Mouse (Mus musculus) liver, embryonic 14.5 days (tissue): ENCODE measurements around the gene Amt. TPM values are rescaled to one million over a fixed set of nuclear protein-coding genes. Genes with fewer than 3 reads are reported as not detected.

Experiments used
- ATAC-seq: fragments of 200-750 bp; cut with Nextera tagmentation; 2 replicates; pipeline ENCODE4 v1.8.0; 2017; ENCODE audit warnings: moderate number of reproducible peaks, mild to moderate bottlenecking, moderate library complexity; ENCODE audit not compliant: insufficient read depth
- DNase-seq, 3 experiments: peaks; one replicate each; pipeline ENCODE4 v3.0.0-alpha.2; 2012 to 2013; ENCODE audit warnings: low read depth in 3 of 3, low spot score in 3 of 3
- H3K27ac ChIP-seq: fragments of 300-500 bp; sonication (generic); 2 replicates; pipeline ENCODE4 v1.5.1; 2014; ENCODE audit warnings: moderate library complexity, mild to moderate bottlenecking, control low read depth, inconsistent platforms
- H3K27me3 ChIP-seq: fragments of 300-500 bp; sonication (generic); 2 replicates; pipeline ENCODE4 v1.6.1; 2014; ENCODE audit warnings: mild to moderate bottlenecking, low read length, moderate library complexity; ENCODE audit not compliant: control insufficient read depth, insufficient read depth
- H3K36me3 ChIP-seq: fragments of 300-500 bp; sonication (generic); replicated peaks from 2 replicates; pipeline ENCODE4 v1.6.1; 2014; ENCODE audit warnings: low read depth; ENCODE audit not compliant: control insufficient read depth, insufficient read depth
- H3K4me1 ChIP-seq, 2 experiments: fragments of 200-500 bp in 1 of 2; fragments of 300-500 bp in 1 of 2; sonication (generic) in 1 of 2; replicated peaks; 2 replicates each; pipeline ENCODE4 v1.6.1; 2012 to 2014; ENCODE audit warnings: antibody characterized with exemption in 1 of 2, inconsistent platforms in 1 of 2, low read length in 1 of 2; ENCODE audit not compliant: control insufficient read depth in 2 of 2, insufficient read depth in 2 of 2
- H3K4me2 ChIP-seq: fragments of 300-500 bp; sonication (generic); 2 replicates; pipeline ENCODE4 v1.6.1; 2014; ENCODE audit warnings: low read depth, mild to moderate bottlenecking, control low read depth, moderate library complexity
- H3K4me3 ChIP-seq, 2 experiments: fragments of 200-500 bp in 1 of 2; fragments of 300-500 bp in 1 of 2; sonication (generic) in 1 of 2; 2 replicates each; pipeline ENCODE4 v1.5.1; 2012 to 2014; ENCODE audit warnings: low read depth in 2 of 2, low read length in 2 of 2, mild to moderate bottlenecking in 2 of 2, control low read depth in 1 of 2, inconsistent platforms in 1 of 2, moderate library complexity in 1 of 2; ENCODE audit not compliant: insufficient read depth in 1 of 2
- H3K9ac ChIP-seq: fragments of 300-500 bp; sonication (generic); replicated peaks from 2 replicates; pipeline ENCODE4 v1.6.1; 2014; ENCODE audit warnings: mild to moderate bottlenecking, control low read depth, moderate library complexity
- H3K9me3 ChIP-seq: fragments of 300-500 bp; sonication (generic); 2 replicates; pipeline ENCODE4 v1.6.1; 2016; ENCODE audit warnings: low read length, mixed read lengths; ENCODE audit not compliant: control insufficient read depth
- CTCF ChIP-seq: IDR thresholded peaks from 2 replicates; pipeline ENCODE4 v1.5.1; 2016; ENCODE audit warnings: antibody characterized with exemption, low read depth, control low read depth
- EP300 ChIP-seq: IDR thresholded peaks from 2 replicates; pipeline ENCODE4 v1.6.1; 2016; ENCODE audit warnings: antibody characterized with exemption, low read depth
- WGBS: fragments of 180-500 bp; shearing (Covaris S2); extraction: QIAGEN DNeasy Blood & Tissue Kit; methylation state at CpG from one replicate; pipeline ENCODE4 v1.1.7; 2014; ENCODE audit not compliant: insufficient replicate concordance; 5-methylcytosine and 5-hydroxymethylcytosine counted together
- polyA plus RNA-seq, 2 experiments: library from polyadenylated mRNA; depleted of rRNA in 1 of 2; stranded (reverse) in 1 of 2; unstranded in 1 of 2; fragments of >200 nt; fragmentation: Nextera tagmentation in 1 of 2; extraction: Ambion mirVana in 1 of 2; gene quantifications; 2 replicates each; pipeline versions ENCODE4 v1.2.1 to v1.2.3; 2012 to 2014

Gene Amt
- polyA plus RNA-seq, 2 experiments: 7.2 to 7.5 TPM

DNA sequence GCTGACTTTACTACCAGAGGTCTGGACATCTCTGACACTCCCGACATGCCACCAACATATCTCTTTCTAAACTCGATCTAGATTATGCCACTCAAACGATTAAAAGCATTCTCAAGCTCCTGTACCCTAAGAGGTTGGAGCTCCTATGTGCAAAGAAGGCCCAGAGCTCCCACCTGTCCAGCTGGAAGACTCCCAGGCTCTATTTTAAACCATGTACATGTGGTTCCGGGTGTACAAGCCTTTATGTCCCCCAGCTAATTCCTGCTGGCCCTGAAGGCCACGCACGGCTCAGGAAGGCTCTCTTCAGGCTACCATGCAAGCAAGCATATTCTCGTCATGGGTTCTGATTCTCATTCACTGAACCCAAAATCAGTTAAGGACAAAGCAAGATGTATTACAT, 34.8 kb upstream of the Amt start:
- no peak overlapping the region for H3K27ac ChIP-seq
- peaks cover 14 to 18% of the 10 kb centered on the region in 2 experiments for H3K4me1 ChIP-seq
- no peaks in the 10 kb centered on the region for H3K27me3 ChIP-seq
- ATAC-seq (no peak), DNase-seq (no peak)
- H3K9ac ChIP-seq: no peak overlapping the region
- peak overlapping the region; percentile 87 for H3K4me2 ChIP-seq
- H3K9me3 ChIP-seq: no peaks in the 10 kb centered on the region
- no peak for TF ChIP-seq EP300
- no peak for TF ChIP-seq CTCF
- 55% methylated on average over 7 of the region's 7 CpGs for WGBS
- no peaks in the 10 kb centered on the region for H3K36me3 ChIP-seq
- H3K4me3 ChIP-seq: peak overlapping the region in 1 of 2 experiments; percentile 93; a peak in 1 of 4 replicates

DNA sequence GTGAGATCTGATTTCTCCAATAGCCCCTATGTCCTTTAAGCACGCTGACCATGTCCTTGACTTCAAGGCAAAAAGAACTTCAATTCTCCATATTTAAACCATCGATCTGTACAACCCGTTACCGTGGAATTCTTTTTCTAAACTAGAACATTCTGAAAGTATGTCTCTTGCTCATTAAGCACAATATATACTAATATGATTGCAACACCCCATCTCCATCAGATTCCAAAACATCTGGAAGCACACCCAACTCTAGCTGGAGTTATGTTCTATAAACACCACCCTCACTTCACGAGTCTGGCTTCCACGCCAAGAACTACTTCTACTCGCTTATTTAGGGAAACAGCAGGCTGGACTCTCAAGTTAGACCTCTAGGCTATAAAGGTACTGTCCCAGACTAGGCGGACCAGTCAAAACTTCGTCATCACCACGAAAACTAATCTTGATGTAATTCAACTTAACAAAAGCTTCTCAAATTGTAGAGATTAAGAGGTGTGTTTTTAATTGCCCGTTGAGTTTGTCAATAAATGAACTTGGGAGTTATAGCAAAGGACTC, 34.1 kb upstream of the Amt start:
- no peak overlapping the region for H3K27ac ChIP-seq
- no peak for ATAC-seq
- WGBS: 54% methylated on average over 11 of the region's 11 CpGs
- peak overlapping the region; percentile 87 for H3K4me2 ChIP-seq
- peak overlapping the region; percentile 86 for H3K9ac ChIP-seq
- H3K36me3 ChIP-seq: no peaks in the 10 kb centered on the region
- TF ChIP-seq CTCF (no peak), EP300 (no peak)
- peak overlapping the region; percentile 65 to 93 for H3K4me3 ChIP-seq
- H3K4me1 ChIP-seq: peaks cover 14 to 18% of the 10 kb centered on the region in 2 experiments
- H3K27me3 ChIP-seq: no peaks in the 10 kb centered on the region
- no peaks in the 10 kb centered on the region for H3K9me3 ChIP-seq
- no peak for DNase-seq

DNA sequence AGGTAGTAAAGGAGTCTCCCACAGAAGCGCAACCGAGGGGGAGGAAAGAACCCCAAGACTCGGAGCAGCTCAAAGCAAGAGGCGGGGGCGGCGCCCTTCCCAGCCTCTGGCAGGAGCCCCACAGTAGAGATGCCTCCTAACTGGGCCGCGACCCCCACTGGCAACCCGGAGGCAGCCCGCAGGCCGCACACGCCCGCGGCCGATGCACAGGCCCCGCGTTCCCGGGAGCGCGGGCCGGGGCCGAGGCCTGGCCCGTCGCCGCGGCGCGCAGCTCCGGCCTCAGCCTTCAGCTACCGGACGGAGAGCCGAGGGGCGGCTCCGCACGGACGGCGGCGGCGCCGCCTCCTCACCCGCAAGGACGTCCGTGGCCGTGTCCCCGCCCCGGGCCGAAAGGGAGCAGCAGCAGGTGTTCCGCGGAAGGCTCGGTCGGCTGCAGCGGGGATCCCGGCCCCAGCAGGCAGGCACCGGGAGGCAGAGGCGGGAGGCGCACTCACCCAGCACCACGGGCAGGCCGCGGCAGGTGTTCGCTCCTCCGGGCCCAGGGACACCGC, 33.4 kb upstream of the Amt start:
- under 1% methylated on average over 57 of the region's 62 CpGs for WGBS
- H3K4me3 ChIP-seq: peak overlapping the region; percentile 65 to 93
- H3K9me3 ChIP-seq: no peaks in the 10 kb centered on the region
- ATAC-seq (peak; percentile 70), DNase-seq (peak; percentile 38 to 52 (median 45))
- no peaks in the 10 kb centered on the region for H3K36me3 ChIP-seq
- H3K4me1 ChIP-seq: peaks cover 14 to 18% of the 10 kb centered on the region in 2 experiments
- H3K9ac ChIP-seq: peak overlapping the region; percentile 86
- peak overlapping the region; percentile 87 for H3K4me2 ChIP-seq
- peak overlapping the region; percentile 66 for H3K27ac ChIP-seq
- H3K27me3 ChIP-seq: no peaks in the 10 kb centered on the region
- TF ChIP-seq EP300: no peak
- TF ChIP-seq CTCF: no peak

DNA sequence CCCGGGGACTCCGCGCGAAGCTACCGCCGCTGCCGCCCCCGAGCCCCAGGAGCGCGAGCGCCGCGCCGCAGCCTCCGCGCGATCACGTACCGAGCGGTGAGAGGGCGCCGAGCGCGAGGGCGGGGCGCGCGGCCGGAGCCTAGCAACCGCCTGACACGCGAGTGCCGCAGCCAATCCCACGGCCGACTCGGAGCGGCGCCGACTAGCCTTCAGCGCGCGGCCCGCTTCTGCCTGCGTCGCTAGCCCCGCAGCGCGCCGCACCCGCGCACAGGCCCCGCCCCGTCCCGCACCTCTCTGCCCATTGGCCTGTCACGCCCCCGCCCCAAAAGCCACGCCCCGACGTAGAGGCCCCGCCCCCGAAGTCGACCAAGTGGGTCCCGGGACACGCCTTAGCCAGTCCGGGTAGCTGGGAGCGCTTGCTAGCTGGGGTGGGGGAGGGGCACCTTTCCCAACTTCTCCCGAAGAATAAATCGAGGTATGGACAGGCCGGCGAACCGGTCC, 32.9 kb upstream of the Amt start, which contains the start of gene Dag1:
Gene Dag1, minus strand, starts transcription at position 269 of the 501 bp plus-strand sequence.
- TF ChIP-seq CTCF (no peak), EP300 (no peak)
- ATAC-seq: peak; percentile 94
- under 1% methylated on average over 68 of the region's 71 CpGs for WGBS

DNA sequence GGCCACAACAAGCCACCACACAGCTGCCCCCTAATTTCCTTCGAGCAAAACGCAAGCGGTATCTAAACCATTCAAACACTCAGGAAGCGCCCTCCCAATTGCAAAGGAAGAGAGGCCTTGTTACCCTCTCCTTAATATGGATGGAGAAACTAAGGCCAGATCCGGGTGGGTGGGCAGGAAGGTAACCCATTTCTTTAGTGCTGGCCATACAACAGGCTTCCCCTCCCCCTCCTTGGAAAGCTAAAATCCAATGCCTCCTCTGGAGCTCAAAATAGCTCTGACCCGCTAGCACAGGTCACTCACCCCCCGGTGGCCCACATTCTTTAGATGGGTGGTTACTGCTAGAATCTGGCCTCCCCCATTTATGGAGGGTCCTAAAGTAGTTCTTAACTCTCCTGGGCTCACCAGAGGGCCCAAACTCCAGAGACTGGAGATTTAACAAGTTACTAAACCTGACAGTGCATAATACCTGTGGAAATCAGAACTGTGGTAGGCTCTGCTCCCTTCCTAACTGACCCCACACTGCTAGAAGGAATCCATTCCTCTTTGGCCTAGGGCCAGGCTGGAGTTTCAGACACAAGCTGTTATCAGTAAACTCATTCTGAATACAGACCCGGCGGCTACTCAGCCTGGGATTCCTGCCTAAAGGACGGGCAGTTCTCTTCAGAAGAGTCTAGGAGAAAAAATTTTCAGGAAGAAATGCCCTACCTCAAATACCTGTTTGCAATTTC, 32.3 kb upstream of the Amt start:
- no peaks in the 10 kb centered on the region for H3K9me3 ChIP-seq
- peak overlapping the region; percentile 62 for H3K27ac ChIP-seq
- peak overlapping the region; percentile 50 to 93 for H3K4me3 ChIP-seq
- peak overlapping the region; percentile 42 for H3K9ac ChIP-seq
- peak overlapping the region; percentile 87 for H3K4me2 ChIP-seq
- WGBS: 17% methylated on average over 10 of the region's 10 CpGs
- H3K36me3 ChIP-seq: no peaks in the 10 kb centered on the region
- H3K27me3 ChIP-seq: no peaks in the 10 kb centered on the region
- TF ChIP-seq CTCF (no peak), EP300 (no peak)
- ATAC-seq: peak; percentile 4; the same call in 1 of the 2 replicates
- DNase-seq: no peak
- H3K4me1 ChIP-seq: peaks cover 14 to 18% of the 10 kb centered on the region in 2 experiments

More for the DNA sequence above, 32.9 kb upstream of the Amt start, which contains the start of gene Dag1:
- H3K9me3 ChIP-seq: no peaks in the 10 kb centered on the region
- peak within 1 kb of the TSS; percentile 87 for H3K4me2 ChIP-seq
- H3K36me3 ChIP-seq: no peaks in the 10 kb centered on the region
- H3K27me3 ChIP-seq: no peaks in the 10 kb centered on the region
- DNase-seq: peak; percentile 87 to 90 (median 89)
- H3K4me3 ChIP-seq: peak within 1 kb of the TSS; percentile 65 to 93
- H3K9ac ChIP-seq: peak within 1 kb of the TSS; percentile 86
- H3K4me1 ChIP-seq: peaks cover 14 to 18% of the 10 kb centered on the region in 2 experiments
- H3K27ac ChIP-seq: peak within 1 kb of the TSS; percentile 66
